Mouse (Mus musculus) adipocyte (in vitro differentiated cells): ENCODE measurements at regions not wholly inside any gene's neighbourhood (a gene's known extent, or its start where the extent isn't known, plus 50 kb on each side); places are given as distances from the start of the nearest gene placed in this dataset.

ENCODE experiments used
- DNase-seq: peaks from one replicate; pipeline ENCODE4 v3.0.0-alpha.2; 2016; ENCODE audit warnings: low spot score

- DNase-seq: no peak
Observed at GRCm38 (mm10) chr9:112723346-112723745, 487.6 kb upstream of the Arpp21 start.

GRCm38 (mm10) chr9:112722501-112722900 lies 486.8 kb upstream of the Arpp21 start:
- DNase-seq: no peak

- DNase-seq: no peak
Observed at GRCm38 (mm10) chr9:112715197-112715762, 479.5 kb upstream of the Arpp21 start.

GRCm38 (mm10) chr9:112678866-112679265 lies 443.1 kb upstream of the Arpp21 start:
- no peak for DNase-seq

- DNase-seq: no peak
Observed at GRCm38 (mm10) chr9:112675232-112675631, 439.5 kb upstream of the Arpp21 start.
